Mouse (Mus musculus) G1E (cell line): ENCODE data around the gene Sf3b2. TPM values are rescaled to one million over a fixed set of nuclear protein-coding genes. Genes with fewer than 3 reads are reported as not detected.
A peak's percentile ranks its signal among the peaks of the same experiment; 100 is the strongest.

Experiments
- ATAC-seq: 2 replicates; pipeline ENCODE4 v1.8.0; 2016; ENCODE audit warnings: mild to moderate bottlenecking; ENCODE audit not compliant: insufficient number of reproducible peaks, poor library complexity, low FRiP score, severe bottlenecking; ENCODE audit errors: extremely low read depth
- DNase-seq: peaks from one replicate; pipeline ENCODE4 v3.0.0; 2012; ENCODE audit warnings: low spot score
- H3K27me3 ChIP-seq: 2 replicates; pipeline ENCODE4 v1.6.1; 2012; ENCODE audit warnings: mild to moderate bottlenecking, low read length, inconsistent platforms; ENCODE audit not compliant: insufficient read depth
- H3K36me3 ChIP-seq: replicated peaks from 2 replicates; pipeline ENCODE3; 2012; ENCODE audit warnings: mild to moderate bottlenecking, inconsistent platforms
- H3K4me1 ChIP-seq: 2 replicates; pipeline ENCODE4 v1.6.1; 2012; ENCODE audit warnings: low read depth, low read length, inconsistent platforms, mixed read lengths; ENCODE audit not compliant: insufficient read depth
- H3K4me3 ChIP-seq: 2 replicates; pipeline ENCODE4 v1.5.1; 2012; ENCODE audit warnings: low read depth, mild to moderate bottlenecking, inconsistent platforms, low read length, moderate library complexity, mixed read lengths
- H3K9me3 ChIP-seq: replicated peaks from 2 replicates; pipeline ENCODE4 v1.6.1; 2012; ENCODE audit warnings: inconsistent platforms
- CTCF ChIP-seq: IDR thresholded peaks from 2 replicates; pipeline ENCODE4 v1.5.1; 2012; ENCODE audit warnings: low read depth, low read length, inconsistent platforms, mixed read lengths
- GATA1 ChIP-seq: IDR thresholded peaks from 2 replicates; pipeline ENCODE4 v1.6.1; 2012; ENCODE audit warnings: borderline replicate concordance, low read length, inconsistent platforms, mixed read lengths
- GATA2 ChIP-seq: IDR thresholded peaks from 2 replicates; pipeline ENCODE4 v1.6.1; 2012; ENCODE audit warnings: low read depth, low read length, inconsistent platforms, borderline replicate concordance
- POLR2AphosphoS5 ChIP-seq: IDR thresholded peaks from 2 replicates; pipeline ENCODE4 v1.6.1; 2012; ENCODE audit warnings: low read depth, low read length, inconsistent platforms; ENCODE audit not compliant: insufficient replicate concordance
- TAL1 ChIP-seq: conservative IDR thresholded peaks from 2 replicates; pipeline ENCODE4 v1.6.1; 2012; ENCODE audit warnings: low read depth, low read length, inconsistent platforms, mixed read lengths
- polyA plus RNA-seq: library from polyadenylated mRNA; stranded (reverse); fragments of >175 nt; gene quantifications from 2 replicates; pipeline ENCODE4 v1.2.3, GENCODE M21; 2012
- total RNA-seq, 2 experiments: library from RNA; stranded (forward) in 1 of 2; stranded (reverse) in 1 of 2; fragments of 200-1000 nt in 1 of 2; fragments of >200 nt in 1 of 2; fragmentation: Nextera tagmentation in 1 of 2; gene quantifications; 2 replicates each; pipeline ENCODE4 v1.2.3; 2014 to 2017

Gene Sf3b2
- total and polyA plus RNA-seq, 3 experiments: 175 to 421 (median 253) TPM

DNA sequence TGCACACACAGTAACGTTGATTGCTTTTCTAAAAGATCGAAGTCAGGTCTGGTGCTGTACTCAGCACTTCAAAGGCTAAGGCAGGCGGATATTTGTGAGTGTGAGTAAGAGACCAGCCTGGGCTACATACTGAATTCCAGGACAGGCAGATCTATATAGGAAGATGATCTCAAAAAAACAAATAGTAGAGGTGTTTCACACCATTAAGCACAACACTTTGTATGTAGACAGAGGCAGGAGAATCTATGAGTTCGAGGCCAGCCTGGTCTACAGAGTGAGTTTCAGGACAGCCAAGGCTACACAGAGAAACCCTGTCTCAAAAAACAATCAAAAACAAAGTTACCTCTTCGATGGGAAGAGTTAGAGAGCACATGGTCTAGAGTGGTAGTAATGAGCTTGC is 19.5 kb downstream of the Sf3b2 start:
- H3K4me1 ChIP-seq: peaks cover 46% of the 10 kb centered on the region
- H3K4me3 ChIP-seq: no peak overlapping the region
- no peak for ATAC-seq
- no peaks in the 10 kb centered on the region for H3K27me3 ChIP-seq
- DNase-seq: no peak
- no peaks in the 10 kb centered on the region for H3K9me3 ChIP-seq
- no peak for TF ChIP-seq POLR2AphosphoS5
- TF ChIP-seq TAL1: no peak
- no peak for TF ChIP-seq GATA1
- TF ChIP-seq GATA2: no peak
- TF ChIP-seq CTCF: no peak
- H3K36me3 ChIP-seq: peaks cover 73% of the 10 kb centered on the region

DNA sequence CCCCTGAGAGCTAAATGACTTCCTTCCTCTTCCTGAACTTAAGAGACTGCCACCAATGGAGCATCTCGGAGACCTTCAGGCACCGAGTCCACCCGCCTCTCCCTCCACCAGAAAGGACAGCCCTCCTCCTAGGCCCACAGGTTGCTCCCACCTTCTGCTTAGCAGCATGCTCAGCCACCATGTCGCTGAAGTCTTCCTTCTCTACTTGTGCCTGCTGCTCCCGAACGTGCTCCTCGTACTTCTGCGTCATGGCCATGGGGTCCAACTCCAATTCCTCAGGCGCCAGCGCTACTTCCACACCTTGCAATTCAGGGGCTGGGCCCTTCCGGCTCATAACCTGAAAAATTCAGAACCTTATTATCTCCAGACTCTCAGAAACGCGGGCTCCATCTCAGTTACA is 20.6 kb downstream of the Sf3b2 start:
- H3K4me1 ChIP-seq: peaks cover 54% of the 10 kb centered on the region
- no peak overlapping the region for H3K4me3 ChIP-seq
- no peaks in the 10 kb centered on the region for H3K27me3 ChIP-seq
- ATAC-seq (no peak), DNase-seq (no peak)
- no peak for TF ChIP-seq TAL1
- no peak for TF ChIP-seq GATA2
- no peak for TF ChIP-seq POLR2AphosphoS5
- TF ChIP-seq GATA1: no peak
- TF ChIP-seq CTCF: no peak
- H3K36me3 ChIP-seq: peaks cover 67% of the 10 kb centered on the region
- H3K9me3 ChIP-seq: no peaks in the 10 kb centered on the region

DNA sequence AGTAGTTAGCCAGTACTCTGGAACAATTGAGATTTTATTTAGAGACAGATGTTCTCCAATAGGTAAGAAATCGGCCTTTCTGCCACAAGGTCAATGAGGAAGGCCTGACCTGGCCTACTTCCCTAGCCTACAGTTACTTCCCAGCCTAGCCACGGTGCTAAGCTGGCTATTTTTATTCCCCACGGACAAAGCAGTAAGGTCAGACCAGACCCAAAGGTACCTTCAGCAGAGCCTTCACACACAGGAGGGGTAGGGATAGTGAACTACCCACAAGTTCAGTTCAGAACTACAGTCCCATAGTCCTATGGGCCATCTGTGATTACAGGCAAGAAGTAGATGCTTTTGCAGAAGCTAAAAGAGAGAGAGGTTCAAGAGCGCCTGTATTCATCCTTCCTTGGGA is 21.3 kb downstream of the Sf3b2 start:
- Histone ChIP-seq H3K9me3 (no peaks in the 10 kb centered on the region), H3K4me3 (no peak overlapping the region; the same call in 1 of the 2 replicates), H3K4me1 (peaks cover 57% of the 10 kb centered on the region), H3K27me3 (no peaks in the 10 kb centered on the region), H3K36me3 (peaks cover 59% of the 10 kb centered on the region)
- ATAC-seq (no peak), DNase-seq (no peak)
- TF ChIP-seq POLR2AphosphoS5: no peak
- no peak for TF ChIP-seq TAL1
- no peak for TF ChIP-seq GATA2
- no peak for TF ChIP-seq CTCF
- TF ChIP-seq GATA1: no peak

DNA sequence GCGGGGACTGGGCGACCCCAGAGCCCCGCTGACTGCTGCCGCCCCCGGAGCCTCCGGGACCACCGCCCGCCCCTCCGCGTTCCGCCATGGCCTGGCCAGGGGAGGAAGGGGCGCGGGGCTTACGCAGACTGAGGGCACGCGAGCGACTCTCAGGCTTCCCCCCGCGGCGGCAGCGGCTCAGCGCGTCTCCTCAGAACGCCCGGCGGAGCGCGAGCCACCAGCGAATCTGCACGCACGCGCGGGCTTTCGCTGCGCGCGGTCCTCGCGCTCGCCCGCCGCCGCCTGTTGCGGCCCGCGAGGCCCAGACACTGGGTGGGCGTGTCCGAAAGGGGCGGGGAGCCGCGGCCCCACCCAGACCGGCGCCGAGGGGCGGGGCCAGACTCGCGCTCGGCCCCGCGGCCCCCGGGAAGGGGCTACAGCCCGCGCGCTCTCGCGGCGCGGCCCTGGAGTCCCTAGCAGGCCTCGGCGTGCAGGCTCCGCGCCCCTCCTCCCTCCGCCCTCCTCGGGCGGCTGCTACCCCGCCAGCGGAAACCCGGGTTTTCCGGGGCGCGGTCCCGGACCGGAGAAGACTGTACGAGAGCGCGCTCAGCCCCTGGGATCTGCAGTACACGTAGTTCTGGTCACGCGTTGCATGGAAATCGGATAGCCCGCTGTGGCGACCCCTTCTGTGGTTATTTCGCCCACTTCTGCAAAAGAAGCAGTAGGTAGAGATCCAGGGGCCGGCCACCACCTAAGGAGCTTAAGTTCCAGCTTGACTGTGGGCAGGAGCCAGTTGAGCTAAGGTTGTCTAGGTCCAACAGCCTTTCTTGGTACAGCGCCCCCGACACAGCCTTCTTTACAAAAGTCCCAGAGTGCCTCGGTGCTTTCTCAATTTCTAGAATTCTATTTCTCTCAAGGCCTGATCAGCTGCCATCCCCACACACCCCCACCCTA is 22.2 kb downstream of the Sf3b2 start, which contains the start of gene Pacs1:
Gene Pacs1, minus strand, starts transcription at position 319 of the 933 bp plus-strand sequence.
- peak; percentile 92 for DNase-seq
- peak; percentile 46 for ATAC-seq
- Histone ChIP-seq H3K9me3 (no peaks in the 10 kb centered on the region), H3K4me3 (peak within 1 kb of the TSS; percentile 94), H3K4me1 (peaks cover 58% of the 10 kb centered on the region), H3K36me3 (peaks cover 51% of the 10 kb centered on the region), H3K27me3 (no peaks in the 10 kb centered on the region)
- TF ChIP-seq CTCF (no peak), GATA1 (no peak), POLR2AphosphoS5 (no peak), GATA2 (no peak), TAL1 (no peak)

DNA sequence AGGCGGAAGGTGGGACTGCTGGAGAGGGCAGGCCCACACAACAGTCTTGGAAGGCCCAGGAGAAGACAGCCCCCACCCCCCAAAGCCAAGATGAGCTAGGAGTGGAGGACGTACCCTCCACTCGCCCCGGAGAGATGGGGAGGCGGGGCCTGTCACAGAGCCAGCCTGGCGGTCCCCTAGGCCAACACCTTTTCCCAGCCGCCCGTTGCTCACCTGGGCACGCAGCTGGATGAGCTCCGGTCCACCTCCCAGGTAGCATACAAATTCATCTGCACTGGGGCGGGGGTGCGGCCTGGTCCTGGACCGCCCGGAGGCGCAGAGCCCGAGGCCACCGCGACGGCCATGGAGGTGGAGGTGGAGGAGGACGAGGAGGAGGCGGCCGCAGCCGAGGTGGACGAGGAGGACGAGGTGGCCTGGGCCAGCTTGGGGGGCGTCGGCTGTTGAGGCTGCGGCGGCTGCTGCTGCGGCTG is 22.9 kb downstream of the Sf3b2 start:
- peaks cover 65% of the 10 kb centered on the region for H3K4me1 ChIP-seq
- ATAC-seq (no peak), DNase-seq (peak; percentile 43)
- peak overlapping the region; percentile 94 for H3K4me3 ChIP-seq
- no peak for TF ChIP-seq POLR2AphosphoS5
- TF ChIP-seq GATA2: no peak
- no peak for TF ChIP-seq GATA1
- no peak for TF ChIP-seq CTCF
- no peak for TF ChIP-seq TAL1
- H3K36me3 ChIP-seq: peaks cover 44% of the 10 kb centered on the region
- no peaks in the 10 kb centered on the region for H3K9me3 ChIP-seq
- no peaks in the 10 kb centered on the region for H3K27me3 ChIP-seq

DNA sequence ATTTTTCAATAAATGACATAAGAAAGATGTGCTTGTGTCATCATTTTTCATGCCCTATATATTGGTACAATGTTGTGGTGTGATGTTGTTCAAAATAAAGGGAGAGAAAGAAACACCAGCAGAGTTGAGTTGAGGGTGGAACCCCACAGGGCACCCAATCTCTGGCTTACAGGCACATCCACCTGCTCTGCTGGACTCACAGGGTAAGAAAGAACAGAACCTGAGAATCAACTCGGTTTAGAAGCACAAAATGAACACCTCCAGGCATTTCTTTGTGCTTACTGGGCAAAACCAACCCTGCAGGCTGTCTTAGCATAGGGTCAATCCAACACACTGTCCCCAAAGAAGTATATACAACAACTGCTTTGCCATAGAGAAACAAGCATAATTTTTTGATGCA is 23.8 kb downstream of the Sf3b2 start:
- no peaks in the 10 kb centered on the region for H3K27me3 ChIP-seq
- DNase-seq: no peak
- no peaks in the 10 kb centered on the region for H3K9me3 ChIP-seq
- H3K36me3 ChIP-seq: peaks cover 36% of the 10 kb centered on the region
- ATAC-seq: no peak
- H3K4me1 ChIP-seq: peaks cover 74% of the 10 kb centered on the region
- peak overlapping the region; percentile 94; the same call in 1 of the 2 replicates for H3K4me3 ChIP-seq
- TF ChIP-seq GATA1 (no peak), POLR2AphosphoS5 (no peak), TAL1 (no peak), GATA2 (no peak), CTCF (no peak)
